ENCODE assay signal across 8 mouse cellular contexts in the genomic region with DNA sequence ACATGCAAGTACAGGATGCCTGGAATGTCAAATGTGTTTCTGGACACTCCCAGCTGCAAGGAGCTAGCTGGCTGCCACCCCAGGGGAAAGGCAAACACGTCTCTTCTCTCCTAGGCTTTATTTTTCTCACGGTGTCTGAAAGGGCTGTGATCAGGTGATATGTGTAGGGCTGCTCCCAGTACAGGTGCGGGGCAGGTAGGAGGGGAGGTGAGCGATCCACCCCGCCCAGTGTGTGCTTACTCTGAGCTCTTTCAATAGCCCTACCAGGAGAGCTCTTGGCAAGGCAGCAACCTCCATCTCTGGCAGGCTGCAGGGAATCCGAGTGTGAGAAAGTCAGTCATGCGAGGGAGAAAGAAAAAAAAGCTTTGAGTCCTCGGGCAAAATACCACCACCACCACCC. TPM values are rescaled to one million over a fixed set of nuclear protein-coding genes. Genes with fewer than 3 reads are reported as not detected.
A peak's percentile ranks its signal among the peaks of the same experiment; 100 is the strongest.
DNase-seq lines count a peak whose midpoint lies in the region; ATAC-seq and TF ChIP-seq lines count a peak whose summit lies in the region.

No protein-coding gene starts in this region.

- no peak for TF ChIP-seq POLR2A in brain, embryonic 14.5 days (IDR thresholded peaks at IDR 0.05; ENCODE audit: borderline replicate concordance, extremely low read depth, insufficient read depth, insufficient read length, poor library complexity, severe bottlenecking)

- DNase-seq in cerebellum, postnatal 10 days, result peak; percentile 47 to 53
- no peak for DNase-seq in cerebellum, postnatal 36 days
- DNase-seq in brain, embryonic 14.5 days (ENCODE audit: low read depth), result peak; percentile 85
- DNase-seq in heart, postnatal 4 days, result peak; percentile 57
- peak; percentile 89 to 92 for DNase-seq in lung, adult 18-20 months
- DNase-seq in right cerebral cortex, adult 18-20 months, result no peak

- TF ChIP-seq CTCF in brain, embryonic 14.5 days (IDR thresholded peaks at IDR 0.05; ENCODE audit: borderline replicate concordance, extremely low read depth, insufficient read depth, insufficient read length), result no peak

- no peak for ATAC-seq in megakaryocyte-erythroid progenitor cell, adult 5-6 weeks (replicated peaks; ENCODE audit: low FRiP score, low TSS enrichment, poor library complexity, severe bottlenecking)
- ATAC-seq in frontal cortex, adult (ENCODE audit: low TSS enrichment), result no peak

RNA-seq across cellular contexts. Expression of gene Hes1, which starts 3.8 kb away (rescaled TPM):
- polyA plus RNA-seq in brain, embryonic 14.5 days (2012; rRNA removed), result 44.6 and 58.9 TPM in 2 replicates
- total RNA-seq in heart, postnatal 4 days (2021), result 10 to 100 TPM; 44.5 to 54.4 TPM
- 1.5 and 6.9 TPM in 2 replicates for total RNA-seq in megakaryocyte-erythroid progenitor cell, adult 5-6 weeks (2014; fragmentation: Nextera tagmentation)
- total RNA-seq in megakaryocyte-erythroid progenitor cell, adult 5-6 weeks (2017), result 2.9 and 5.1 TPM in 2 replicates

Comparison
In these comparisons a context has a peak if more than half of its experiments do, and no peak if none do; other contexts are left out.
1. DNase-seq: peak in cerebellum, postnatal 10 days (2 of 2), brain, embryonic 14.5 days (single experiment), heart, postnatal 4 days (single experiment) and lung, adult 18-20 months (2 of 2); none in cerebellum, postnatal 36 days (0 of 2) and right cerebral cortex, adult 18-20 months (single experiment).
2. RNA of gene Hes1, which starts 3.8 kb away (total RNA-seq): 44.5 to 54.4 TPM in heart, postnatal 4 days; 1.5 to 6.9 TPM in megakaryocyte-erythroid progenitor cell, adult 5-6 weeks; every median in the first group is over 4 times any median in the second.